Mouse (Mus musculus) CH12.LX (cell line): ENCODE measurements around the gene Arih1. TPM values are rescaled to one million over a fixed set of nuclear protein-coding genes. Genes with fewer than 3 reads are reported as not detected.
A peak's percentile ranks its signal among the peaks of the same experiment; 100 is the strongest.

Experiments used
- DNase-seq: peaks from one replicate; pipeline ENCODE4 v3.0.0-alpha.2; 2013; ENCODE audit errors: extremely low read depth
- H3K27ac ChIP-seq: 2 replicates; pipeline ENCODE4 v1.5.1; 2012; ENCODE audit warnings: low read depth, mild to moderate bottlenecking, control low read depth, moderate library complexity; ENCODE audit not compliant: insufficient read depth
- H3K27me3 ChIP-seq: replicated peaks from 2 replicates; pipeline ENCODE3; 2012; ENCODE audit warnings: inconsistent platforms
- H3K36me3 ChIP-seq, 2 experiments: replicated peaks in 1 of 2; 2 replicates each; pipeline versions ENCODE3 to v1.6.1; 2012; ENCODE audit warnings: inconsistent platforms in 1 of 2, low read length in 1 of 2, mild to moderate bottlenecking in 1 of 2, mixed read lengths in 1 of 2, moderate library complexity in 1 of 2; ENCODE audit not compliant: control insufficient read depth in 1 of 2, insufficient read depth in 1 of 2
- H3K4me1 ChIP-seq, 2 experiments: 2 replicates each; pipeline ENCODE4 v1.6.1; 2012; ENCODE audit warnings: inconsistent platforms in 1 of 2, moderate library complexity in 1 of 2; ENCODE audit not compliant: insufficient read depth in 2 of 2, control insufficient read depth in 1 of 2
- H3K4me2 ChIP-seq: 2 replicates; pipeline ENCODE4 v1.6.1; 2012; ENCODE audit warnings: low read depth, mild to moderate bottlenecking, control low read depth; ENCODE audit not compliant: poor library complexity, insufficient read depth, severe bottlenecking
- H3K4me3 ChIP-seq, 3 experiments: fragments of 150-350 bp in 1 of 3; sonication (generic) in 1 of 3; replicated peaks in 1 of 3; 2 replicates each; pipeline versions ENCODE3 to v1.5.1; 2011 to 2012; ENCODE audit warnings: low read depth in 2 of 3, low read length in 2 of 3, mild to moderate bottlenecking in 2 of 3, moderate library complexity in 2 of 3, control low read depth in 1 of 3, improper control_type of control experiment in 1 of 3, inconsistent platforms in 1 of 3, mixed read lengths in 1 of 3; ENCODE audit not compliant: poor library complexity in 1 of 3
- H3K79me2 ChIP-seq: replicated peaks from 2 replicates; pipeline ENCODE4 v1.6.1; 2012; ENCODE audit warnings: mild to moderate bottlenecking, moderate library complexity; ENCODE audit not compliant: control insufficient read depth, poor library complexity, insufficient read depth, severe bottlenecking; ENCODE audit errors: extremely low read depth
- H3K9ac ChIP-seq: 2 replicates; pipeline ENCODE4 v1.6.1; 2012; ENCODE audit warnings: low read depth, mild to moderate bottlenecking, control low read depth, moderate library complexity; ENCODE audit not compliant: insufficient read depth
- H3K9me3 ChIP-seq: replicated peaks from 2 replicates; pipeline ENCODE3; 2012; ENCODE audit warnings: low read length, inconsistent platforms, mixed read lengths
- CHD1 ChIP-seq: IDR thresholded peaks from 2 replicates; pipeline ENCODE4 v1.6.1; 2012; ENCODE audit warnings: low read depth, low read length, improper control_type of control experiment, inconsistent platforms
- ELF1 ChIP-seq: IDR thresholded peaks from 2 replicates; pipeline ENCODE4 v1.6.1; 2014; ENCODE audit warnings: low read depth, mild to moderate bottlenecking, inconsistent platforms, low read length, improper control_type of control experiment
- EP300 ChIP-seq: IDR thresholded peaks from 2 replicates; pipeline ENCODE4 v1.6.1; 2011; ENCODE audit warnings: low read length, improper control_type of control experiment
- ETS1 ChIP-seq: conservative IDR thresholded peaks from 2 replicates; pipeline ENCODE4 v1.6.1; 2012; ENCODE audit warnings: low read depth, mild to moderate bottlenecking, inconsistent platforms, low read length, improper control_type of control experiment, moderate library complexity
- HCFC1 ChIP-seq: IDR thresholded peaks from 2 replicates; pipeline ENCODE4 v1.6.1; 2012; ENCODE audit warnings: low read depth, mild to moderate bottlenecking, inconsistent platforms, low read length, improper control_type of control experiment
- JUND ChIP-seq: conservative IDR thresholded peaks from 2 replicates; pipeline ENCODE4 v1.6.1; 2011; ENCODE audit warnings: low read depth, low read length, improper control_type of control experiment
- MAFK ChIP-seq: IDR thresholded peaks from 2 replicates; pipeline ENCODE4 v1.6.1; 2011; ENCODE audit warnings: low read length, improper control_type of control experiment; ENCODE audit not compliant: insufficient replicate concordance
- MEF2A ChIP-seq: IDR thresholded peaks from 2 replicates; pipeline ENCODE4 v1.6.1; 2014; ENCODE audit warnings: low read depth, mild to moderate bottlenecking, inconsistent platforms, low read length, improper control_type of control experiment, borderline replicate concordance
- RAD21 ChIP-seq: IDR thresholded peaks from 2 replicates; pipeline ENCODE4 v1.6.1; 2011; ENCODE audit warnings: low read depth, mild to moderate bottlenecking, low read length, improper control_type of control experiment, moderate library complexity
- SMC3 ChIP-seq: IDR thresholded peaks from 2 replicates; pipeline ENCODE4 v1.6.1; 2011; ENCODE audit warnings: low read depth, low read length, improper control_type of control experiment
- TBP ChIP-seq: conservative IDR thresholded peaks from 2 replicates; pipeline ENCODE4 v1.6.1; 2011; ENCODE audit warnings: low read depth, low read length, improper control_type of control experiment
- UBTF ChIP-seq: IDR thresholded peaks from 2 replicates; pipeline ENCODE4 v1.6.1; 2012; ENCODE audit warnings: low read depth, mild to moderate bottlenecking, inconsistent platforms, low read length, improper control_type of control experiment, moderate library complexity
- USF1 ChIP-seq: IDR thresholded peaks from 2 replicates; pipeline ENCODE4 v1.6.1; 2014; ENCODE audit warnings: low read depth, mild to moderate bottlenecking, inconsistent platforms, low read length, improper control_type of control experiment
- ZNF384 ChIP-seq: IDR thresholded peaks from 2 replicates; pipeline ENCODE4 v1.6.1; 2012; ENCODE audit warnings: low read depth, low read length, improper control_type of control experiment, inconsistent platforms
- dilution Hi-C: fragments of 300-500 bp; cut with MboI; formaldehyde crosslinking; loops from 2 replicates; pipeline ENCODE4 v1.14.3; 2020; ENCODE audit warnings: low sequenced_read_pairs; ENCODE audit not compliant: extremely low pct_unique_long_range_greater_than_20kb, extremely low pct_ligation_motif_present
- in situ Hi-C: fragments of 300-500 bp; cut with MboI; formaldehyde crosslinking; loops from 3 replicates; pipeline ENCODE4 v1.14.3; 2019; ENCODE audit warnings: low sequenced_read_pairs, low pct_ligation_motif_present, low pct_unique_long_range_greater_than_20kb, mixed read lengths
- polyA plus RNA-seq: library from polyadenylated mRNA; unstranded; fragments of >175 nt; gene quantifications from 2 replicates; pipeline ENCODE4 v1.2.1, GENCODE M21; 2012; ENCODE audit warnings: low read depth; ENCODE audit not compliant: insufficient read length
- total RNA-seq, 2 experiments: library from RNA; depleted of rRNA; stranded (reverse); fragments of 300-350 nt in 1 of 2; fragments of >200 nt in 1 of 2; gene quantifications; 2 replicates each; pipeline ENCODE4 v1.2.3; 2012 to 2014

Gene Arih1
- total and polyA plus RNA-seq, 3 experiments = 38.7 to 68.7 (median 52.4) TPM

GRCm38 (mm10) chr9:59389086-59389485 lies 97.3 kb downstream of the Arih1 start:
- no peak overlapping the region for H3K4me2 ChIP-seq
- TF ChIP-seq HCFC1 = no peak
- H3K36me3 ChIP-seq = peaks cover 17 to 41% of the 10 kb centered on the region in 2 experiments
- no peaks in the 10 kb centered on the region for H3K27me3 ChIP-seq
- no peaks in the 10 kb centered on the region for H3K9me3 ChIP-seq
- H3K9ac ChIP-seq = no peak overlapping the region
- no peak overlapping the region for H3K4me3 ChIP-seq
- dilution Hi-C loops (no loop called here), in situ Hi-C loops (no loop called here)
- no peak overlapping the region for H3K27ac ChIP-seq
- peaks cover 0 to 17% of the 10 kb centered on the region in 2 experiments; a peak in 2 of 4 replicates for H3K4me1 ChIP-seq
- no peak for DNase-seq
- H3K79me2 ChIP-seq = no peaks in the 10 kb centered on the region

- no peaks in the 10 kb centered on the region for H3K79me2 ChIP-seq
- no peak for TF ChIP-seq ZNF384
- no peak for TF ChIP-seq UBTF
- no peak for TF ChIP-seq ETS1
- no peak for TF ChIP-seq TBP
- TF ChIP-seq EP300 = no peak
- no peak for TF ChIP-seq MAFK
- no peak for TF ChIP-seq SMC3
- TF ChIP-seq JUND = no peak
- TF ChIP-seq CHD1 = no peak
- no peak for TF ChIP-seq ELF1
- no peak for TF ChIP-seq RAD21
- TF ChIP-seq, all 38 proteins: peak for 0
- dilution Hi-C loops = no loop called here
- Histone ChIP-seq H3K4me1 (peaks cover 0 to 17% of the 10 kb centered on the region in 2 experiments; a peak in 2 of 4 replicates), H3K9me3 (no peaks in the 10 kb centered on the region), H3K4me2 (no peak overlapping the region), H3K36me3 (peaks cover 14 to 34% of the 10 kb centered on the region in 2 experiments), H3K4me3 (no peak overlapping the region), H3K9ac (no peak overlapping the region), H3K27me3 (no peaks in the 10 kb centered on the region), H3K27ac (no peak overlapping the region)
- in situ Hi-C loops = no loop called here
- DNase-seq = peak; percentile 22
These were observed 98.1 kb downstream of the Arih1 start for GRCm38 (mm10) chr9:59388311-59388710.

DNA sequence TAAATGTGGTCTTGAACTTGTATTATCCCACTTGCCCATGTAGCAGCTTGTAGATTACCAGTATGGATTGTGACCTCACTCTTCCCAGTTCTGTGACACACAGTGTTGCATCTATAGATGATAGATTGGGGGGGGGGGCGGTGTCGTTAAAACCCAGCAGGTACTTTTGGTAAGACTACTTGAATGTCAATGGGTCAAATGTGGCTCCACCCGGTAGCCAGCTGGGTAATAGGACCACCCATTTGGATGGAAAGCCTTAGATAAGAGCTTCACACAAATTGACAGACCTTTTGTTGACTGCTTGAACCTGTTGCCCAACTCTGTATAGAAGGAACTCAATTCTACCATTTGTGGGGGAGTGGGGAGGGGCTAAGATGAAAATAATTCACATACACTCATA lies 99.0 kb downstream of the Arih1 start:
- Histone ChIP-seq H3K9ac (no peak overlapping the region), H3K4me1 (peaks cover 0 to 17% of the 10 kb centered on the region in 2 experiments; a peak in 2 of 4 replicates), H3K36me3 (peaks cover 7 to 26% of the 10 kb centered on the region in 2 experiments), H3K27ac (no peak overlapping the region), H3K27me3 (no peaks in the 10 kb centered on the region), H3K9me3 (no peaks in the 10 kb centered on the region), H3K4me3 (no peak overlapping the region), H3K79me2 (no peaks in the 10 kb centered on the region), H3K4me2 (no peak overlapping the region)
- in situ Hi-C loops (no loop called here), dilution Hi-C loops (no loop called here)
- TF ChIP-seq ETS1 (no peak), USF1 (no peak), MEF2A (no peak)
- DNase-seq = no peak
